ENCODE assay signal across 8 mouse cellular contexts in genomic region chr10:81559627-81560539, GRCm38 (mm10). TPM values are rescaled to one million over a fixed set of nuclear protein-coding genes. Genes with fewer than 3 reads are reported as not detected.
DNase-seq lines count a peak whose midpoint lies in the region; ATAC-seq and TF ChIP-seq lines count a peak whose summit lies in the region.

No protein-coding gene starts in this region.

- H3K4me1 ChIP-seq in bone marrow macrophage, adult 2 months (ENCODE audit: control insufficient read depth, insufficient read depth, low read length): peaks cover 11% of the 10 kb centered on the region
- H3K4me1 ChIP-seq in forebrain, embryonic 10.5 days: peaks cover 58% of the 10 kb centered on the region
- H3K4me1 ChIP-seq in heart, postnatal 0 days (ENCODE audit: control insufficient read depth, insufficient read depth): peaks cover 23% of the 10 kb centered on the region
- peaks cover 47% of the 10 kb centered on the region for H3K4me1 ChIP-seq in liver, embryonic 16.5 days (ENCODE audit: control insufficient read depth, low read depth, low read length)
- H3K4me1 ChIP-seq in neural tube, embryonic 12.5 days: peaks cover 42% of the 10 kb centered on the region

- ATAC-seq in heart, postnatal 0 days (ENCODE audit: insufficient read depth, low read depth): peak; percentile 28
- ATAC-seq in liver, embryonic 16.5 days (ENCODE audit: low read depth): peak; percentile 37
- peak; percentile 54 for ATAC-seq in neural tube, embryonic 12.5 days (ENCODE audit: low FRiP score, low read depth)

- peak overlapping the region; percentile 73 for H3K27ac ChIP-seq in bone marrow macrophage, adult 2 months (ENCODE audit: insufficient read depth, low read depth, low read length)
- H3K27ac ChIP-seq in forebrain, embryonic 10.5 days: peak overlapping the region; percentile 99
- peak overlapping the region; percentile 95 for H3K27ac ChIP-seq in heart, postnatal 0 days (ENCODE audit: low read depth)
- peak overlapping the region; percentile 87 for H3K27ac ChIP-seq in liver, embryonic 16.5 days (ENCODE audit: low read length)
- peak overlapping the region; percentile 68 for H3K27ac ChIP-seq in neural tube, embryonic 12.5 days

- peak overlapping the region; percentile 95 for H3K9ac ChIP-seq in heart, postnatal 0 days (replicated peaks; ENCODE audit: low read depth, low read length)
- H3K9ac ChIP-seq in liver, embryonic 16.5 days (ENCODE audit: low read depth, low read length): peak overlapping the region; percentile 88
- peak overlapping the region; percentile 96 for H3K9ac ChIP-seq in neural tube, embryonic 12.5 days

- WGBS in forebrain, embryonic 10.5 days: 1% methylated on average over 36 of the region's 36 CpGs
- 0% methylated on average over 29 of the region's 36 CpGs for WGBS in heart, postnatal 0 days
- WGBS in liver, embryonic 16.5 days (ENCODE audit: insufficient replicate concordance): 1% methylated on average over 35 of the region's 36 CpGs
- WGBS in neural tube, embryonic 12.5 days: 2% methylated on average over 28 of the region's 36 CpGs

- peaks cover 49% of the 10 kb centered on the region for H3K27me3 ChIP-seq in forebrain, embryonic 10.5 days (ENCODE audit: poor library complexity, severe bottlenecking)
- no peaks in the 10 kb centered on the region for H3K27me3 ChIP-seq in heart, postnatal 0 days (ENCODE audit: control insufficient read depth, insufficient read depth, low read length)
- no peaks in the 10 kb centered on the region for H3K27me3 ChIP-seq in liver, embryonic 16.5 days (ENCODE audit: control insufficient read depth, insufficient read depth, low read depth, low read length)
- peaks cover 13% of the 10 kb centered on the region; the same call in 1 of the 2 replicates for H3K27me3 ChIP-seq in neural tube, embryonic 12.5 days (replicated peaks)

- no peaks in the 10 kb centered on the region for H3K9me3 ChIP-seq in forebrain, embryonic 10.5 days
- no peaks in the 10 kb centered on the region for H3K9me3 ChIP-seq in heart, postnatal 0 days (replicated peaks; ENCODE audit: control insufficient read depth, low read length)
- no peaks in the 10 kb centered on the region for H3K9me3 ChIP-seq in liver, embryonic 16.5 days (replicated peaks; ENCODE audit: control insufficient read depth, low read length)
- H3K9me3 ChIP-seq in neural tube, embryonic 12.5 days: no peaks in the 10 kb centered on the region

- peak; percentile 31 to 52 for DNase-seq in CD8-positive naive resting alpha-beta T cell, adult 2 months (ENCODE audit: low read depth in 2 of 2, low spot score in 2 of 2)
- no peak for DNase-seq in forebrain, embryonic 10.5 days (ENCODE audit: extremely low spot score, low spot score)
- DNase-seq in heart, postnatal 0 days (ENCODE audit: low spot score): peak; percentile 47
- peak; percentile 85 for DNase-seq in kidney, postnatal 10 days
- peak; percentile 79 for DNase-seq in thymus, postnatal 0 days (ENCODE audit: low spot score)

- no peak for TF ChIP-seq CTCF in bone marrow macrophage, adult 2 months (IDR thresholded peaks at IDR 0.05; ENCODE audit: low read depth, low read length)
- no peak for TF ChIP-seq CTCF in heart, postnatal 0 days (IDR thresholded peaks at IDR 0.05; ENCODE audit: low read depth)

- TF ChIP-seq POLR2A in bone marrow macrophage, adult 2 months (IDR thresholded peaks at IDR 0.05; ENCODE audit: borderline replicate concordance, low read depth, low read length): no peak

- H3K4me2 ChIP-seq in heart, postnatal 0 days (ENCODE audit: low read depth, low read length): peak overlapping the region; percentile 93
- H3K4me2 ChIP-seq in liver, embryonic 16.5 days (ENCODE audit: low read depth, low read length): peak overlapping the region; percentile 80
- peak overlapping the region; percentile 97 for H3K4me2 ChIP-seq in neural tube, embryonic 12.5 days (replicated peaks)

- no peak for TF ChIP-seq EP300 in heart, postnatal 0 days (IDR thresholded peaks at IDR 0.05; ENCODE audit: low read depth)

- peaks cover 36% of the 10 kb centered on the region for H3K36me3 ChIP-seq in forebrain, embryonic 10.5 days (replicated peaks)
- H3K36me3 ChIP-seq in heart, postnatal 0 days (replicated peaks; ENCODE audit: control insufficient read depth, insufficient read depth, low read length): peaks cover 16% of the 10 kb centered on the region
- peaks cover 1% of the 10 kb centered on the region for H3K36me3 ChIP-seq in liver, embryonic 16.5 days (ENCODE audit: control insufficient read depth, insufficient read depth)
- peaks cover 19% of the 10 kb centered on the region for H3K36me3 ChIP-seq in neural tube, embryonic 12.5 days

- peak overlapping the region; percentile 87 for H3K4me3 ChIP-seq in bone marrow macrophage, adult 2 months (ENCODE audit: insufficient read depth, low read length)
- H3K4me3 ChIP-seq in forebrain, embryonic 10.5 days: peak overlapping the region; percentile 95
- peak overlapping the region; percentile 97 for H3K4me3 ChIP-seq in heart, postnatal 0 days (ENCODE audit: low read depth, low read length)
- peak overlapping the region; percentile 79 for H3K4me3 ChIP-seq in liver, embryonic 16.5 days (ENCODE audit: low read depth, low read length)
- peak overlapping the region; percentile 85 for H3K4me3 ChIP-seq in neural tube, embryonic 12.5 days

RNA-seq across cellular contexts. Expression of gene Aes, which starts 0.6 kb away (rescaled TPM):
- polyA plus RNA-seq in bone marrow macrophage, adult 2 months (2012; ENCODE audit: insufficient read depth, insufficient read length, missing spikeins): 478 and 551 TPM in 2 replicates
- polyA plus RNA-seq in forebrain, embryonic 10.5 days (2016; fragmentation: Nextera tagmentation; extraction: Ambion mirVana): 276 and 283 TPM in 2 replicates
- total RNA-seq in heart, postnatal 0 days (2014; rRNA removed; ENCODE audit: low replicate concordance): 851 and 870 TPM in 2 replicates
- polyA plus RNA-seq in heart, postnatal 0 days (2015; fragmentation: Nextera tagmentation; extraction: Ambion mirVana): 765 and 767 TPM in 2 replicates
- 131 and 141 TPM in 2 replicates for polyA plus RNA-seq in liver, embryonic 16.5 days (2015; fragmentation: Nextera tagmentation; extraction: Ambion mirVana)
- 547 and 569 TPM in 2 replicates for polyA plus RNA-seq in neural tube, embryonic 12.5 days (2016; fragmentation: Nextera tagmentation; extraction: Ambion mirVana)
- polyA plus RNA-seq in thymus, postnatal 0 days (2015; fragmentation: Nextera tagmentation; extraction: Ambion mirVana): 683 and 740 TPM in 2 replicates

RNA-seq across cellular contexts. Expression of gene Tle2, which starts 14.5 kb away (rescaled TPM):
- 17.9 and 24.5 TPM in 2 replicates for polyA plus RNA-seq in bone marrow macrophage, adult 2 months (2012; ENCODE audit: insufficient read depth, insufficient read length, missing spikeins)
- polyA plus RNA-seq in forebrain, embryonic 10.5 days (2016; fragmentation: Nextera tagmentation; extraction: Ambion mirVana): 4.1 and 4.3 TPM in 2 replicates
- total RNA-seq in heart, postnatal 0 days (2014; rRNA removed; ENCODE audit: low replicate concordance): 6.8 and 10.4 TPM in 2 replicates
- polyA plus RNA-seq in heart, postnatal 0 days (2015; fragmentation: Nextera tagmentation; extraction: Ambion mirVana): 11.1 and 11.9 TPM in 2 replicates
- 1.8 and 2.7 TPM in 2 replicates for polyA plus RNA-seq in liver, embryonic 16.5 days (2015; fragmentation: Nextera tagmentation; extraction: Ambion mirVana)
- 18.1 and 19.6 TPM in 2 replicates for polyA plus RNA-seq in neural tube, embryonic 12.5 days (2016; fragmentation: Nextera tagmentation; extraction: Ambion mirVana)
- polyA plus RNA-seq in thymus, postnatal 0 days (2015; fragmentation: Nextera tagmentation; extraction: Ambion mirVana): 2.4 and 2.9 TPM in 2 replicates

RNA-seq across cellular contexts. Expression of gene Gna11, which starts 14.9 kb away (rescaled TPM):
- polyA plus RNA-seq in bone marrow macrophage, adult 2 months (2012; ENCODE audit: insufficient read depth, insufficient read length, missing spikeins): 10.1 and 10.5 TPM in 2 replicates
- polyA plus RNA-seq in forebrain, embryonic 10.5 days (2016; fragmentation: Nextera tagmentation; extraction: Ambion mirVana): 73.4 and 77.2 TPM in 2 replicates
- total RNA-seq in heart, postnatal 0 days (2014; rRNA removed; ENCODE audit: low replicate concordance): 68.2 and 83.9 TPM in 2 replicates
- polyA plus RNA-seq in heart, postnatal 0 days (2015; fragmentation: Nextera tagmentation; extraction: Ambion mirVana): 50.1 and 52.4 TPM in 2 replicates
- polyA plus RNA-seq in liver, embryonic 16.5 days (2015; fragmentation: Nextera tagmentation; extraction: Ambion mirVana): 20.0 and 24.3 TPM in 2 replicates
- polyA plus RNA-seq in neural tube, embryonic 12.5 days (2016; fragmentation: Nextera tagmentation; extraction: Ambion mirVana): 77.6 and 78.3 TPM in 2 replicates
- polyA plus RNA-seq in thymus, postnatal 0 days (2015; fragmentation: Nextera tagmentation; extraction: Ambion mirVana): 28.5 and 30.0 TPM in 2 replicates

RNA-seq across cellular contexts. Expression of gene Gna15, which starts 35.9 kb away (rescaled TPM):
- 23.5 and 24.2 TPM in 2 replicates for polyA plus RNA-seq in bone marrow macrophage, adult 2 months (2012; ENCODE audit: insufficient read depth, insufficient read length, missing spikeins)
- polyA plus RNA-seq in forebrain, embryonic 10.5 days (2016; fragmentation: Nextera tagmentation; extraction: Ambion mirVana): 0.84 and 1.1 TPM in 2 replicates
- total RNA-seq in heart, postnatal 0 days (2014; rRNA removed; ENCODE audit: low replicate concordance): 0.35 TPM in 1 of 2 replicates, not detected in the other
- polyA plus RNA-seq in heart, postnatal 0 days (2015; fragmentation: Nextera tagmentation; extraction: Ambion mirVana): 0.59 and 0.63 TPM in 2 replicates
- polyA plus RNA-seq in liver, embryonic 16.5 days (2015; fragmentation: Nextera tagmentation; extraction: Ambion mirVana): 4.3 and 4.4 TPM in 2 replicates
- polyA plus RNA-seq in neural tube, embryonic 12.5 days (2016; fragmentation: Nextera tagmentation; extraction: Ambion mirVana): 0.81 and 1.2 TPM in 2 replicates
- 3.5 TPM in 2 replicates for polyA plus RNA-seq in thymus, postnatal 0 days (2015; fragmentation: Nextera tagmentation; extraction: Ambion mirVana)

RNA-seq across cellular contexts. Expression of gene Tle6, which starts 41.0 kb away (rescaled TPM):
- 42.3 and 47.9 TPM in 2 replicates for polyA plus RNA-seq in bone marrow macrophage, adult 2 months (2012; ENCODE audit: insufficient read depth, insufficient read length, missing spikeins)
- polyA plus RNA-seq in forebrain, embryonic 10.5 days (2016; fragmentation: Nextera tagmentation; extraction: Ambion mirVana): 2.8 and 3.1 TPM in 2 replicates
- 18.6 and 41.4 TPM in 2 replicates for total RNA-seq in heart, postnatal 0 days (2014; rRNA removed; ENCODE audit: low replicate concordance)
- polyA plus RNA-seq in heart, postnatal 0 days (2015; fragmentation: Nextera tagmentation; extraction: Ambion mirVana): 19.3 and 23.1 TPM in 2 replicates
- polyA plus RNA-seq in liver, embryonic 16.5 days (2015; fragmentation: Nextera tagmentation; extraction: Ambion mirVana): 3.5 and 4.5 TPM in 2 replicates
- 6.4 and 7.3 TPM in 2 replicates for polyA plus RNA-seq in neural tube, embryonic 12.5 days (2016; fragmentation: Nextera tagmentation; extraction: Ambion mirVana)
- 3.7 and 4.8 TPM in 2 replicates for polyA plus RNA-seq in thymus, postnatal 0 days (2015; fragmentation: Nextera tagmentation; extraction: Ambion mirVana)
